Mouse (Mus musculus) erythroblast, embryonic 14.5 days (primary cell): ENCODE results near the gene Pmel.

Experiments used
- GATA1 ChIP-seq: IDR thresholded peaks from 2 replicates; pipeline ENCODE4 v1.6.1; 2012; ENCODE audit warnings: low read length, inconsistent platforms, mixed read lengths
- TAL1 ChIP-seq: IDR thresholded peaks from 3 replicates; pipeline ENCODE4 v1.6.1; 2012; ENCODE audit warnings: low read length, inconsistent platforms, mixed read lengths

- TF ChIP-seq GATA1 (no peak), TAL1 (no peak)
These were observed 3.3 kb upstream of the Pmel start for GRCm38 (mm10) chr10:128700712-128701111.
